Mouse (Mus musculus): ENCODE measurements at regions not wholly inside any gene's neighbourhood (a gene's known extent, or its start where the extent isn't known, plus 50 kb on each side); places are given as distances from the start of the nearest gene placed in this dataset. TPM values are rescaled to one million over a fixed set of nuclear protein-coding genes. Genes with fewer than 3 reads are reported as not detected.

- no peaks in the 10 kb centered on the region for H3K9me3 ChIP-seq (replicated peaks)
- 87% methylated on average over 13 of the region's 13 CpGs for WGBS
- H3K9ac ChIP-seq (replicated peaks), result no peak overlapping the region
- no peak overlapping the region for H3K4me3 ChIP-seq (replicated peaks)
- ATAC-seq (ENCODE audit: low FRiP score), result no peak
- H3K36me3 ChIP-seq, result no peaks in the 10 kb centered on the region
- H3K4me1 ChIP-seq, result peaks cover 6% of the 10 kb centered on the region; the same call in 1 of the 2 replicates
- H3K4me2 ChIP-seq, result no peak overlapping the region
- no peak overlapping the region for H3K27ac ChIP-seq (replicated peaks)
- H3K27me3 ChIP-seq (replicated peaks), result 0 out of 2 replicates have a peak, but pooled peaks cover under 1% of the 10 kb centered on the region
These were observed 89.1 kb upstream of the Prox1 start for GRCm38 (mm10) chr1:190259576-190259975.

GRCm38 (mm10) chr1:190250574-190251246 lies 80.2 kb upstream of the Prox1 start:
- Histone ChIP-seq H3K27ac (replicated peaks) (no peak overlapping the region), H3K9me3 (replicated peaks) (no peaks in the 10 kb centered on the region), H3K36me3 (no peaks in the 10 kb centered on the region), H3K27me3 (replicated peaks) (no peaks in the 10 kb centered on the region), H3K9ac (replicated peaks) (no peak overlapping the region), H3K4me2 (no peak overlapping the region), H3K4me3 (replicated peaks) (no peak overlapping the region), H3K4me1 (peaks cover 5% of the 10 kb centered on the region; the same call in 1 of the 2 replicates)
- 69% methylated on average over 13 of the region's 13 CpGs for WGBS
- ATAC-seq (ENCODE audit: low FRiP score), result no peak

GRCm38 (mm10) chr1:190242526-190242925 lies 72.0 kb upstream of the Prox1 start:
- no peaks in the 10 kb centered on the region for H3K36me3 ChIP-seq
- H3K9me3 ChIP-seq (replicated peaks), result no peaks in the 10 kb centered on the region
- no peak overlapping the region for H3K9ac ChIP-seq (replicated peaks)
- no peak for ATAC-seq (ENCODE audit: low FRiP score)
- no peak overlapping the region for H3K4me3 ChIP-seq (replicated peaks)
- no peaks in the 10 kb centered on the region for H3K4me1 ChIP-seq
- WGBS, result 94% methylated on average over 7 of the region's 7 CpGs
- H3K27me3 ChIP-seq (replicated peaks), result 0 out of 2 replicates have a peak, but pooled peaks cover 2% of the 10 kb centered on the region
- H3K4me2 ChIP-seq, result no peak overlapping the region
- no peak overlapping the region for H3K27ac ChIP-seq (replicated peaks)

GRCm38 (mm10) chr1:190239796-190240195 lies 69.3 kb upstream of the Prox1 start:
- no peak overlapping the region for H3K4me3 ChIP-seq (replicated peaks)
- H3K27ac ChIP-seq (replicated peaks), result no peak overlapping the region
- H3K4me2 ChIP-seq, result no peak overlapping the region
- no peaks in the 10 kb centered on the region for H3K9me3 ChIP-seq (replicated peaks)
- H3K9ac ChIP-seq (replicated peaks), result no peak overlapping the region
- 0 out of 2 replicates have a peak, but pooled peaks cover 2% of the 10 kb centered on the region for H3K27me3 ChIP-seq (replicated peaks)
- WGBS, result 75% methylated on average over 6 of the region's 6 CpGs
- no peaks in the 10 kb centered on the region for H3K36me3 ChIP-seq
- ATAC-seq (ENCODE audit: low FRiP score), result no peak
- H3K4me1 ChIP-seq, result no peaks in the 10 kb centered on the region

- no peak overlapping the region for H3K9ac ChIP-seq (replicated peaks)
- no peaks in the 10 kb centered on the region for H3K27me3 ChIP-seq (replicated peaks)
- H3K4me3 ChIP-seq (replicated peaks), result no peak overlapping the region
- ATAC-seq (ENCODE audit: low FRiP score), result no peak
- no peak overlapping the region for H3K4me2 ChIP-seq
- no peaks in the 10 kb centered on the region for H3K9me3 ChIP-seq (replicated peaks)
- 67% methylated on average over 5 of the region's 5 CpGs for WGBS
- H3K4me1 ChIP-seq, result 0 out of 2 replicates have a peak, but pooled peaks cover 3% of the 10 kb centered on the region
- H3K27ac ChIP-seq (replicated peaks), result no peak overlapping the region
- H3K36me3 ChIP-seq, result no peaks in the 10 kb centered on the region
These were observed 60.4 kb upstream of the Prox1 start for GRCm38 (mm10) chr1:190230866-190231265.

GRCm38 (mm10) chr1:190220417-190220816 lies 49.9 kb upstream of the Prox1 start:
- ATAC-seq (ENCODE audit: low FRiP score), result no peak
- no peaks in the 10 kb centered on the region for H3K27me3 ChIP-seq (replicated peaks)
- no peaks in the 10 kb centered on the region for H3K4me1 ChIP-seq
- no peak overlapping the region for H3K4me3 ChIP-seq (replicated peaks)
- H3K9me3 ChIP-seq (replicated peaks), result peaks cover 9% of the 10 kb centered on the region
- no peak overlapping the region for H3K27ac ChIP-seq (replicated peaks)
- no peaks in the 10 kb centered on the region for H3K36me3 ChIP-seq
- H3K9ac ChIP-seq (replicated peaks), result no peak overlapping the region
- WGBS, result 29% methylated on average over 9 of the region's 9 CpGs
- no peak overlapping the region for H3K4me2 ChIP-seq

Small RNA genes in the stretch of these regions (microRNA-seq; reads per million reads assigned to microRNA genes)
- not detected for gene Gm47294
